Mouse (Mus musculus) olfactory bulb, adult 2 months (tissue): Measurements from ENCODE around the gene Ethe1.

Experiments
- CTCF ChIP-seq: fragments of 200-500 bp; IDR thresholded peaks from 2 replicates; pipeline ENCODE4 v1.5.1; 2012; ENCODE audit warnings: low read depth, mild to moderate bottlenecking, low read length, moderate library complexity; ENCODE audit not compliant: insufficient read depth
- POLR2A ChIP-seq: fragments of 200-500 bp; IDR thresholded peaks from 2 replicates; pipeline ENCODE4 v1.6.1; 2012; ENCODE audit warnings: mild to moderate bottlenecking, low read depth, low read length, moderate library complexity; ENCODE audit not compliant: insufficient read depth

GRCm38 (mm10) chr7:24568512-24568911, 18.8 kb upstream of the Ethe1 start:
- TF ChIP-seq POLR2A (no peak), CTCF (no peak)
